ENCODE assay signal across 32 mouse cellular contexts in genomic region chr5:21675494-21675893, GRCm38 (mm10). TPM values are rescaled to one million over a fixed set of nuclear protein-coding genes. Genes with fewer than 3 reads are reported as not detected.
DNase-seq lines count a peak whose midpoint lies in the region; ATAC-seq and TF ChIP-seq lines count a peak whose summit lies in the region.
"Had no signal": no experiment of that assay in that cellular context is flagged by ENCODE, and none has a peak within 500 bp of the region (broad histone marks: within the 10 kb centered on the region; RNA-seq: fewer than 3 reads in every experiment).

No protein-coding gene starts in this region.

- no peak overlapping the region for H3K4me3 ChIP-seq in kidney, embryonic 16.5 days (ENCODE audit: low read length)
- H3K4me3 ChIP-seq in ES-Bruce4 (ENCODE audit: low read depth, low read length) (peak overlapping the region; percentile 25), G1E (ENCODE audit: low read depth, low read length) (0 out of 2 replicates have a peak overlapping the region, but pooled peaks have one; percentile 13)
- H3K4me3 ChIP-seq in limb, embryonic 10.5 days: no peak overlapping the region
- H3K4me3 ChIP-seq: embryonic facial prominence, embryonic 12.5 days; embryonic facial prominence, embryonic 15.5 days; erythroblast, embryonic 14.5 days; forebrain, embryonic 12.5 days; forebrain, embryonic 15.5 days; heart, embryonic 15.5 days; hindbrain, embryonic 10.5 days; hindbrain, embryonic 13.5 days had no signal

- WGBS in kidney, embryonic 16.5 days: 93% methylated on average over 23 of the region's 23 CpGs
- 94% methylated on average over 23 of the region's 23 CpGs for WGBS in limb, embryonic 10.5 days

- H3K9me3 ChIP-seq in kidney, embryonic 16.5 days (ENCODE audit: low read length): no peaks in the 10 kb centered on the region
- no peaks in the 10 kb centered on the region for H3K9me3 ChIP-seq in ES-Bruce4 (replicated peaks; ENCODE audit: control insufficient read depth, insufficient read depth, low read length, poor library complexity, severe bottlenecking)
- H3K9me3 ChIP-seq in G1E (replicated peaks): no peaks in the 10 kb centered on the region
- no peaks in the 10 kb centered on the region for H3K9me3 ChIP-seq in limb, embryonic 10.5 days (replicated peaks)
- H3K9me3 ChIP-seq: embryonic facial prominence, embryonic 12.5 days; embryonic facial prominence, embryonic 15.5 days; forebrain, embryonic 12.5 days; forebrain, embryonic 15.5 days; heart, embryonic 15.5 days; hindbrain, embryonic 13.5 days had no signal

- DNase-seq in kidney, postnatal 4 days: no peak
- no peak for DNase-seq in G1E (ENCODE audit: low spot score)
- no peak for DNase-seq in limb, embryonic 10.5 days (ENCODE audit: low spot score)
- DNase-seq in lung, adult 18-20 months: no peak
- DNase-seq: adrenal gland, adult 2 months; adrenal gland, postnatal 14 days; B cell, adult 2 months; cerebellum, adult 11 months; cerebellum, adult 2 months; cerebellum, adult 9-11 months; cerebellum, postnatal 25 days; gastrocnemius, postnatal 25 days; heart, postnatal 10 days; heart, postnatal 36 days had no signal

- no peak overlapping the region for H3K4me2 ChIP-seq in kidney, embryonic 16.5 days (replicated peaks; ENCODE audit: low read depth, low read length)
- H3K4me2 ChIP-seq: embryonic facial prominence, embryonic 12.5 days; embryonic facial prominence, embryonic 15.5 days; forebrain, embryonic 12.5 days; forebrain, embryonic 15.5 days; heart, embryonic 11.5 days; heart, embryonic 15.5 days; hindbrain, embryonic 13.5 days had no signal

- peaks cover 11% of the 10 kb centered on the region for H3K36me3 ChIP-seq in kidney, embryonic 16.5 days (ENCODE audit: insufficient read depth, low read length)
- H3K36me3 ChIP-seq in ES-Bruce4 (ENCODE audit: control insufficient read depth, insufficient read depth, low read length, poor library complexity, severe bottlenecking) (no peaks in the 10 kb centered on the region), G1E (replicated peaks) (peaks cover 50% of the 10 kb centered on the region)
- peaks cover 16% of the 10 kb centered on the region for H3K36me3 ChIP-seq in limb, embryonic 10.5 days

- peaks cover 27% of the 10 kb centered on the region; the same call in 1 of the 2 replicates for H3K4me1 ChIP-seq in kidney, embryonic 16.5 days (ENCODE audit: insufficient read depth, low read length)
- H3K4me1 ChIP-seq in ES-Bruce4 (ENCODE audit: control insufficient read depth, insufficient read depth, low read length) (peaks cover 3% of the 10 kb centered on the region), G1E (ENCODE audit: insufficient read depth, low read depth, low read length) (peaks cover 27% of the 10 kb centered on the region)
- peaks cover 20% of the 10 kb centered on the region for H3K4me1 ChIP-seq in limb, embryonic 10.5 days
- H3K4me1 ChIP-seq: embryonic facial prominence, embryonic 12.5 days; hindbrain, embryonic 10.5 days had no signal

- no peak overlapping the region for H3K9ac ChIP-seq in kidney, embryonic 16.5 days (replicated peaks; ENCODE audit: low read length)
- H3K9ac ChIP-seq in ES-Bruce4 (ENCODE audit: low read depth, poor library complexity, severe bottlenecking): no peak overlapping the region
- H3K9ac ChIP-seq: embryonic facial prominence, embryonic 12.5 days; embryonic facial prominence, embryonic 15.5 days; forebrain, embryonic 12.5 days; forebrain, embryonic 15.5 days; heart, embryonic 15.5 days; hindbrain, embryonic 13.5 days had no signal

- peak overlapping the region; percentile 7; the same call in 1 of the 2 replicates for H3K27ac ChIP-seq in kidney, embryonic 16.5 days (ENCODE audit: low read length)
- H3K27ac ChIP-seq in ES-Bruce4 (ENCODE audit: insufficient read depth, low read length): no peak overlapping the region
- H3K27ac ChIP-seq in limb, embryonic 10.5 days: peak overlapping the region; percentile 7; the same call in 1 of the 2 replicates
- H3K27ac ChIP-seq: embryonic facial prominence, embryonic 12.5 days; embryonic facial prominence, embryonic 15.5 days; forebrain, embryonic 12.5 days; forebrain, embryonic 15.5 days; heart, embryonic 15.5 days; hindbrain, embryonic 10.5 days; hindbrain, embryonic 13.5 days had no signal

- no peak for TF ChIP-seq POLR2A in ES-Bruce4 (IDR thresholded peaks at IDR 0.05; ENCODE audit: insufficient read depth, low read length)

- TF ChIP-seq CTCF in ES-Bruce4 (IDR thresholded peaks at IDR 0.05; ENCODE audit: low read depth, low read length): no peak
- no peak for TF ChIP-seq CTCF in G1E (IDR thresholded peaks at IDR 0.05; ENCODE audit: low read depth, low read length)

- TF ChIP-seq EP300 in ES-Bruce4 (IDR thresholded peaks at IDR 0.05; ENCODE audit: insufficient read depth, low read depth, low read length): peak; percentile 60; the same call in 1 of the 2 replicates

- no peaks in the 10 kb centered on the region for H3K27me3 ChIP-seq in kidney, embryonic 16.5 days (ENCODE audit: insufficient read depth, low read length)
- H3K27me3 ChIP-seq in ES-Bruce4 (ENCODE audit: control insufficient read depth, insufficient read depth, low read length, poor library complexity, severe bottlenecking): no peaks in the 10 kb centered on the region
- no peaks in the 10 kb centered on the region for H3K27me3 ChIP-seq in G1E (ENCODE audit: insufficient read depth, low read length)
- H3K27me3 ChIP-seq in limb, embryonic 10.5 days (ENCODE audit: low read depth, poor library complexity, severe bottlenecking): no peaks in the 10 kb centered on the region
- H3K27me3 ChIP-seq: CH12.LX; embryonic facial prominence, embryonic 12.5 days; embryonic facial prominence, embryonic 15.5 days; forebrain, embryonic 12.5 days; forebrain, embryonic 15.5 days; heart, embryonic 15.5 days; hindbrain, embryonic 13.5 days had no signal

- no peak for ATAC-seq in kidney, embryonic 16.5 days (ENCODE audit: low FRiP score, low TSS enrichment)
- ATAC-seq in G1E (ENCODE audit: extremely low read depth, insufficient number of reproducible peaks, low FRiP score, poor library complexity, severe bottlenecking): no peak
- no peak for ATAC-seq in erythroblast, adult 5-6 weeks (replicated peaks; ENCODE audit: low FRiP score, poor library complexity, severe bottlenecking)
- ATAC-seq: forebrain, embryonic 15.5 days; hindbrain, embryonic 16.5 days; intestine, embryonic 16.5 days had no signal

RNA-seq across cellular contexts. Expression of gene Napepld, which starts 25.7 kb away (rescaled TPM):
- polyA plus RNA-seq in kidney, embryonic 16.5 days (2015; fragmentation: Nextera tagmentation; extraction: Ambion mirVana): 5.9 and 7.3 TPM in 2 replicates
- polyA plus RNA-seq in ES-Bruce4 (2011; ENCODE audit: insufficient read depth, insufficient read length, low read depth, missing spikeins): 6.4 and 7.0 TPM in 2 replicates
- 16.1 and 17.2 TPM in 2 replicates for total RNA-seq in G1E (2014; fragmentation: Nextera tagmentation)
- total RNA-seq in G1E (2017): 3.5 and 3.6 TPM in 2 replicates
- polyA plus RNA-seq in G1E (2012): 1.1 and 1.4 TPM in 2 replicates
- 2.8 TPM in 2 replicates for polyA plus RNA-seq in limb, embryonic 10.5 days (2016; fragmentation: Nextera tagmentation; extraction: Ambion mirVana)
- 0.19 and 0.63 TPM in 2 replicates for total RNA-seq in erythroblast, adult 5-6 weeks (2015; ENCODE audit: low replicate concordance)
- total RNA-seq in erythroblast, adult 5-6 weeks (2017; ENCODE audit: low replicate concordance): 0.60 and 2.0 TPM in 2 replicates

RNA-seq across cellular contexts. Expression of gene Armc10, which starts 29.9 kb away (rescaled TPM):
- 52.4 and 55.2 TPM in 2 replicates for polyA plus RNA-seq in kidney, embryonic 16.5 days (2015; fragmentation: Nextera tagmentation; extraction: Ambion mirVana)
- polyA plus RNA-seq in ES-Bruce4 (2011; ENCODE audit: insufficient read depth, insufficient read length, low read depth, missing spikeins): 74.3 and 74.7 TPM in 2 replicates
- total RNA-seq in G1E (2014; fragmentation: Nextera tagmentation): 32.5 and 51.2 TPM in 2 replicates
- 54.9 and 61.5 TPM in 2 replicates for total RNA-seq in G1E (2017)
- polyA plus RNA-seq in G1E (2012): 34.1 and 42.2 TPM in 2 replicates
- 50.3 and 61.9 TPM in 2 replicates for polyA plus RNA-seq in limb, embryonic 10.5 days (2016; fragmentation: Nextera tagmentation; extraction: Ambion mirVana)
- 11.0 and 16.7 TPM in 2 replicates for total RNA-seq in erythroblast, adult 5-6 weeks (2015; ENCODE audit: low replicate concordance)
- 4.6 and 5.1 TPM in 2 replicates for total RNA-seq in erythroblast, adult 5-6 weeks (2017; ENCODE audit: low replicate concordance)

RNA-seq across cellular contexts. Expression of gene Fbxl13, which starts 30.1 kb away (rescaled TPM):
- polyA plus RNA-seq in kidney, embryonic 16.5 days (2015; fragmentation: Nextera tagmentation; extraction: Ambion mirVana): 0.24 and 0.30 TPM in 2 replicates
- polyA plus RNA-seq in ES-Bruce4 (2011; ENCODE audit: insufficient read depth, insufficient read length, low read depth, missing spikeins): not detected in 2 replicates
- total RNA-seq in G1E (2014; fragmentation: Nextera tagmentation): not detected in 2 replicates
- 0.11 TPM in 1 of 2 replicates, not detected in the other for total RNA-seq in G1E (2017)
- not detected in 2 replicates for polyA plus RNA-seq in G1E (2012)
- 0.15 TPM in 1 of 2 replicates, not detected in the other for polyA plus RNA-seq in limb, embryonic 10.5 days (2016; fragmentation: Nextera tagmentation; extraction: Ambion mirVana)
- not detected in 2 replicates for total RNA-seq in erythroblast, adult 5-6 weeks (2015; ENCODE audit: low replicate concordance)
- not detected in 2 replicates for total RNA-seq in erythroblast, adult 5-6 weeks (2017; ENCODE audit: low replicate concordance)
- total RNA-seq: gastrocnemius, adult 8-10 months; granulocyte monocyte progenitor cell, adult 5-6 weeks; heart, adult 8-10 months; heart, postnatal 36 days had no signal
- polyA plus RNA-seq: erythroblast, embryonic 14.5 days had no signal

Comparison
In these comparisons a context has a peak if more than half of its experiments do, and no peak if none do; other contexts are left out.
1. H3K4me3 ChIP-seq: peak in ES-Bruce4 (single experiment) and G1E (single experiment); none in kidney, embryonic 16.5 days (single experiment) and limb, embryonic 10.5 days (single experiment).